Mouse (Mus musculus): ENCODE results near the gene Hgd.

Gene Hgd

DNA sequence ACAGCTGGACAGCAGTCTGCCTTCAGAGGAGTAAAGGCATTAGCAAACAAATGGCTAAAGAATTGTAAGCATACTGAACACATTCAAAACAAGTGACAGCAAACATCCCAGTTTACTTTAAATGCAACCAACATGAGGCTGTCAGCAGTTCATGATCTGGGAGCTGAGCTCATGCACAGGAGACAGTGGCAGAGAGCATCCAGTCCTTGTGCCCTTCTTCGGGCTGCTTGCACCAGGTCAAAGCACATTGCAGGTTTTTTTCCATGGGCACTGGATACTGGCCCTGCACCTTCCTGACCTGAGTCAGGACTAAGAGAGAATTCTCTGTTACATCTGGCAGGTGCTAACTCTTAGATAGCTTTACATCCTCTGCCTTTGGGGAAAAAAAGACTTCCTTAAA, 362 bp upstream of the Hgd start:
- DNase-seq (ENCODE audit: extremely low read depth, low read depth, low spot score) = no peak

DNA sequence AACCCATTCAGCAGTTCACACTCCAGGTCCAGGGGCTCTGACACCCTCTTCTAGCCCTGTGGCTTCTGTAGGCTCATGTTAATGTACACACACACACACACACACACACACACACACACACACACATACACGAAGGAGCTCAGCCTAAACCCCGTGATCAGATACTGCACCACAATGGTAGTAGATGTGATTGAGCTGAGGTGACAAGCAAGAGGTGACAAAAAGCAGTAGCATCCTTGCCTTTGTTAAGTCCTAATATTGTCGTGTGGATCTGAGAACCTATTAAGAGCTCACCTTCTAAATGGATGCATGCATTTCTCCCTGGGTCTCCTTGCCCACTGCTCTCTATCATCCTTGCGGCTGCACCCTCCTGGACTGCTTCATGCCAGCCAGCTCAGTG, 698 bp downstream of the Hgd start:
- DNase-seq (ENCODE audit: extremely low read depth, low read depth, low spot score) = no peak

DNA sequence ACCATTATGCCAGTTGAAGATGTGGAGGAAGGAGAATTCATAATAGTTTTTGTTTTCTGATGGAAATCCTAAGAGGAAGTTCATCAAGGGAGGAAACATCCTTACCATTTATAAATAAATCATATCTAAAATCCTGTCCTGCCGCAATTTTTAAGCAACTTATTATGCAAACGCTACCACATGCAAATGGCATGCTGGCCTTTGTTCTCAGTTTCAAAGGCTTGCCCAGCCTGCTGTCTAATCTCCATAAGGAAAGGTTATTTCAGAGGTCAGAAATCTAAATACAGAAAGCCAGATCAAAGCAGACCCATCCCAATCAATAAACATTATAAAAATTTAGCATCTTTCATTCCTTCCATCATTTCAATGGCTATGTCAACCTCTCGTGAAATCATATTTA, 1.9 kb downstream of the Hgd start:
- DNase-seq (ENCODE audit: extremely low read depth, low read depth, low spot score) = no peak

DNA sequence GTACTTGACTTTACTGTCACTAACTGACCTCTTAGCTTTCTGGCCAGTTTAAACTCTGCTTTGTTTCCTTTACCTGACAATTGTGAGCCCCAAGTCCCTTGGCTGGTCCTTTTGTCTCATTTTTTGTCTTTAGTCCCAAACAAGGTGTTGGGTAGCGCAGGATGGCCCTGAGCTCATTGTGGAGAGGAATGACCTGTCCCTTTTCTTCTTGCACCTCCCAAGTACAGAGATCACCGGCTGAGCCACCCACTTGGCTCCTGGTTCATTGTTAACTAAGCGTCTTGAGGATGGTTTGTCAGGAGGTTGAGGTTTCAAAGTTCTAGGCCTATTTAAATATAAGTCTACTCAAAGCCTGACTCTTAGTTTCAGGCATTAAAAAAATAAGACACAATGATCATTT, 3.4 kb downstream of the Hgd start:
- no peak for DNase-seq (ENCODE audit: extremely low read depth, low read depth, low spot score)

DNA sequence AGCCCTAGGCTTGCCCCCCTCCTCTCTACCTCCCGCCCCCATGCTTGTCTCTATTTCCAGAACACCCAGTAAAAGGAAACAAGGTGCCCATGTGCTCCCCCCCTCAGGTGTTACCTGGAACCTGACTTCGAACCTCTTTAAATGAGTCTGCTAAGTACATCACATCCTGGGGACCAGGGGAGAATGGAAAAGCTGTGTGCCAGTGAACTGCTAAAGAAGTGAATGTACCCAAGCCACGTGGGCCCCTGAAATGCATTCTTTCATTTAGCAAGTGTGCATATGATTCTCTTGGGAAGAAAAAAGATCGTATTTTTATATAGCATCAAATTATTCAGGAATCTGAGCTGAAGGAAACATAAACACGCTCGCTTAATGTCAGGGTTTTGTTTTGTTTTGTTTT, 3.8 kb downstream of the Hgd start:
- no peak for DNase-seq (ENCODE audit: extremely low read depth, low read depth, low spot score)

DNA sequence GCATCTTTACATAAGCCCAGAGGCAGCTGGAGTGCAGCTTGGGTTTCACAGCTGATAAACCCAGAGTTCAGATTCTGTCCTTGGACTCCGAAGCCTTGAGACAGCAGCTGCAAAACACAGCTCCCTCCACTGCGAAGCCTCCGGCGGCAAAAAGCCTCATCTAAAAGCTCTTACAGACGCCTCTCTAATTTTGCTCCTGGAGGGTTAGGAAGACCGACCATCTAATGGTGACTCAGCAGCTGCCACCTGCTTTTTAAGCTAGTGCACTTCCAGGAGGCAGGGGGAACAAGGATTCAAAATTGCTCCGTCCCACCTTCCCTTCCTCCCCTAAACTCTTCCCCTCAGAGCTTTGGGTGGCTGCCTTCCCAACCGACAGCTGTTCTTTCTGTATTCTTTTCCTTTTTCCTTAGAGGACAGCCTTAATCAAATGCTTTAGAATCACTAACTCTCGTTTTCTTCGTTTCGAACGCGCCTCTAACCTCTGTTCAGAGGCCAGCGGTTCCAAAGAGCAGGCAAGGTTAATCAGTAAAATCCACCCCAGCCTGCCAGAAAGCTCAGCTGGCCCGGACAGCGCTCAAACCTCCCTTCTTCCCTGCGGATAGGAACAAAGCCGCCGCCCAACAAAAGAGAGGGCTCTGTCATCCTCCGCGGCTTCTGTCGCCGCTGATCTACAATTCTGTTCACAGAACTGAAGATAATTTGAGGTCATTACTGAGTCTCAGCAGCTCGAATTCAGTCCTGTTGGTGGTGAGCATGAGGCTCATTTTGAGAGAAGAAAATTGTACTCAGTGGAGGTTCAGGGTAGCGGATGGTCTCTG, 4.5 kb downstream of the Hgd start:
- DNase-seq (ENCODE audit: extremely low read depth, low read depth, low spot score) = no peak

DNA sequence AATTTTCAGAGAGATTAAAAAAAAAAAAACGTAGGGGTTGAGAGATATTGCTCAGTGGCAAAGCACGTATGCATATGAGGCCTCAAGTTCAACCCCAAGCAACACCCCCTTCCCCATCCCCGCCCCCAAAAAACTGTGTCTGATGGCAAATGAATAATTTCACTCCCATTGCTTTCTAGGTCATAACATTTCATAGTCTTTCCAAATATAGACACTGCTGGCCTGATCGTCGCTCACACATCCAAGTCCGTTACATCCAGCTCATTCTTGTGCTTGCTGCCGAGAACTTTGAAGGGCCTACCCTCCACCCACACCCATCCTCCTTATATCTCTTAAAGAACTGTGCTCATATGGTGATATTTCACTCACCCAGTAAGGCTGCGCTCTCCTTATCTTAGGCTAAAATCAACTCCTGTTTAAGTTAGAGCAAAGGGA, 5.2 kb downstream of the Hgd start:
- DNase-seq (ENCODE audit: extremely low read depth, low read depth, low spot score) = no peak

DNA sequence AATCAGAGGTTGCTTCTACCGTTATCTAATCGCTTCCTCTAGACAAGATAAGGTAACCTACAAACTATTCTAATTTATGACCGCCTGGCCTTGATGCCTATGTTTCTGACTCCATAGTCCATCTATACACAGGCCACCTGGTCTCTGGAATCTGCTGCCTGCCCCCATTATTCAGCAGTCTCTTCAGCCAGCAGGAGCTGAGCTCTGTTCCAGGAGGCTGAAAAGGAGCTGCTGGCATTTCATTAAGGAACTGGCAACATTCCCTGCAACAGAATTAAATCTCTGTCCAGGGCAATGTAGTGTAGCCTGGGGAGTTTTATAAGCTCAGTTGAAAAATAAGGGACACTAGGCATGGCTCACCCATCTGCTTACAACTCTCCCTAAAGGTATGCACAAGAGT, 11.0 kb downstream of the Hgd start:
- no peak for DNase-seq (ENCODE audit: extremely low read depth, low read depth, low spot score)

DNA sequence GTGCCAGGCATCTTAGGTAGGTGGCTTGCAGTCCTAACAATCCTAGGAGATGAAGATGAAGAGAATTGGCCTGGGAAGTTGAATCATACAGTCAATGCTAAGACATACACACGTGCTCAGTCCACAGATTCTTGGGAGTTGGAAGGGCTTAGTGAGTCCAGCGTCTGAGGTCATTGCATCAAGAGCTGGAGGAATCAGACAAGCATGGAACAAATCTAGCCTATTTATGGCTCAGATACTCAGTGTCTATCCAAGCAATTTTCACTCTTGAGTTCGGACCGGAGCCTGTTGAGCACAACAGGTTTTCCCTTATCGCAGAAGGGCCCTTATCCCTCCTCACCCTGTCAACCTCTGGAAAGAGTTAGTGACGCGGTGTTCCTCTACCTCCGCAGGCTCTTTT, 11.6 kb downstream of the Hgd start:
- DNase-seq (ENCODE audit: extremely low read depth, low read depth, low spot score) = no peak

DNA sequence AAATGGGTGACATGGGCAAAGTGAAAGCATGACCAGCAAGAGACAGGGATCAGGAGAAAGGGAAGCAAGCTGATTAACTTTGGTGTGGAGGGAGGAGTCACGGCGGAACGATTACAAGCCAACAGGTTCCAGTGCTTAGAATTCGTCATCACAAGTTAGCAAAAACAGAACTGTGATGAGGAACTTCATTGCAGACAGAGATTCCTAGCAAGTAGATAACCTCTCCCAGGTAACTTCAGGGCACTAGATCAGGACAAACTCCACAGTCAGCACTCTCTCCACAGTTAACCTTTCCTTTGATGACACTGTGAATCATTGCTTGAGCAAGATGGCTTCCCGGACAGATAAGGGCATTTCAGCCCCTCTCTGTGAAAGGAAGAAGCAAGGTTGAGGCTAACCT, 17.5 kb downstream of the Hgd start:
- DNase-seq (ENCODE audit: extremely low read depth, low read depth, low spot score) = no peak

DNA sequence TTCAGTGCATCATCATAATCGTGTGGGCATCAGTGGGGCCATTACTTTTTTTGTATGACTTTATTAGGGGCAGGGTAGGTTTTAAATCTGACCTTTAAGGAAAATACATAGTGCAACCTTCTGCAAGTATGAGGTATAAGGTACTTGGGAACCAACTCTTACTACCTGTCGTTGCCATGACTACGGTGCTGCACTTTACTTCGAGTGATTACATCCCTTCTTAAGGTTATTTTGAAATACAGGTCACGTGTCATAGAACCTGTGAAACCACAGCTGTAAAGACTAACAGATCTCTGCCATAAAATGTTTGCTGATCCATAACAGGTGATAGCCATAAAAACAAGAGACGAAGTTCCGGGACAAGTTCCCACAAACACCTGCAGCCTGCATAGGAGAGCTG, 18.5 kb downstream of the Hgd start:
- no peak for DNase-seq (ENCODE audit: extremely low read depth, low read depth, low spot score)

DNA sequence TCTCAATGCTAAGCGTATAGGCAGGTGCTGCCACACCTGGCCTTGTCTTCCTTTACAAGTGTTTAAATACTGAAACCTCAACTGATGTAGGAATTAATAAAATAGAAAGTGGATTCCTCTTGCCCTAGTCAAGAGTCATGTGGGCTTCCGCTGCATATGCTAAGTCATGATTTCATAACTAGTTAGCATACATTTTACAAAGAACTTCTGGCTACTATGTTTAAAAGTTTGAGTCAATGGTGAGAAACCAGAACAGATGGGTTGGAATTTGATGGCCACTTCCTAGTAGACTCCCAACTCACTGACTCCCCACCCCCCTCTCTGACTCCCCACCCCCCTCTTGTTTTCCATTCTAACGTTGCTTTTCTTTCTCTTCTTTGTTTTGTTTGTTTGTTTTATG, 19.4 kb downstream of the Hgd start:
- no peak for DNase-seq (ENCODE audit: extremely low read depth, low read depth, low spot score)

DNA sequence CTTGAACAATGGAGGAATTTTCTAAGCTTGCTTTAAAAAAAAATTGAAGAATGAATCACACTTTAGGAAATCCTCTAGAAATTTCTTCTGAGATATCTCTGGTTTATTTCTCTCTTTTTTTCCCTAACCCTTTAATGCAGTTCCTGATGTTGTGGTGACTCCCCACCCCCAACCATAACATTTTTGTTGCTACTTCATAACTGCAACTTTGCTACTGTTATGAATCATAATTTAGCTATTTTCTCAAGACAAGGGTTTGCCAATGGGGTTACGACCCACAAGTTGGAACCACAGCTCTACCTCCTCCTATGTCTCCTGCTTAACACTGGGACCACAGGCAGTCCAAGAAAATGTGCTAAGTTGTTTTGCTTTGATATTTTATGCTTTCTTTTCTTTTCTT, 23.5 kb downstream of the Hgd start:
- DNase-seq (ENCODE audit: extremely low read depth, low read depth, low spot score) = no peak

DNA sequence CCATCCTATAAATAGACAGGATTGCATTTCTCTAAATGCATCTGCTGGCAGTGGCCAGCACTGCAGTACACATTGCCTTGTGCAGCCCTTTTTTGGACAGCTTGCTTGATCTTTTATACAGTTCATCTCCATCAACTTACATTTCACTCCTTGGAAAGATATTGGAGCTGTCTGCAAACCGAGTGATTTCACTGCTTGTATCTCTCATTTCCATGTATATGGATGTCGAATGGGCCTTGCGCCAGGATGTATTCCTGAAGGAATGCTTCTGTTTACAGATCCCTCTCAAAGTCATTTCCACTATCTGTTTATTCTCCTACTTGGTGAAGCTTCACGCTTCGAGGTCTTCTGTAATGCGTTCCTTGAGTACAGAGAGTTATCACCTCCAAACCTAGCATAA, 24.3 kb downstream of the Hgd start:
- DNase-seq (ENCODE audit: extremely low read depth, low read depth, low spot score) = no peak

DNA sequence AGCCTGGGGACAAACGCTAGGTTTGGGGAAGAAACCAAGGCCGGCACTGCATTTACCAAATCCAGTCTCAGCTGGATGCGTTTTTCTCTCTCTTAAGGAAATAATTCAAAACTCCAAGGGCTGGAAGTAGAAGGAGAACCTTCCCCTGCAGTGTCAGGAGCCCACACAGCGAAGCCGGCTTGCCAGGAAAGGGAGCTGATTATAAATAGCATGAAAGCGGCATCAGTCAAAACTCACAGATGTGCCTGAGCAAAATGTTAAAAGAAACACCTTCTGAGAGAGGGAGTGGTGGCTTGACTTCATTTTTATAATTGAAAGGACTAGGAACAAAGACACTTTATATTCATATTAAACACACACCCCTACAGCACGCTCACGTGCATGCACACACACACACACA, 30.4 kb downstream of the Hgd start:
- no peak for DNase-seq (ENCODE audit: extremely low read depth, low read depth, low spot score)

DNA sequence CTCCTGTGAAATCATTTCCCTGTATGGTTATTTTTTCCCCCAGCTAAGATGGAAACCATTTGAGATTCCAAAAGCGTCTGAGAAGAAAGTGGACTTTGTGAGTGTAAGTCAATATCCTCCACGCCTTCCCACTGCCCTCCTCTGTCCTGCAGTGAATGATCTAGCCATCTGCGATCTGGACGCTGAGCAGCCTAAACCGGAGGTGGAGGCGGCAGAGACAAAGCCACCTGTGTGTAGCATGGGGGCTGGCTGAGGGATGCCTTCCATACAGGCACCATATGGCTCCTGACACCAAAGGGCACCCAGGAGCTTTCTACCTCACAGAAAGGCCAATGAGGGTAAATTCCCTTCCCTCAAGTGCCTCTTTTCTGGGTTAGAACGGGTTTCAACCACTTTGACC, 31.1 kb downstream of the Hgd start:
- no peak for DNase-seq (ENCODE audit: extremely low read depth, low read depth, low spot score)

DNA sequence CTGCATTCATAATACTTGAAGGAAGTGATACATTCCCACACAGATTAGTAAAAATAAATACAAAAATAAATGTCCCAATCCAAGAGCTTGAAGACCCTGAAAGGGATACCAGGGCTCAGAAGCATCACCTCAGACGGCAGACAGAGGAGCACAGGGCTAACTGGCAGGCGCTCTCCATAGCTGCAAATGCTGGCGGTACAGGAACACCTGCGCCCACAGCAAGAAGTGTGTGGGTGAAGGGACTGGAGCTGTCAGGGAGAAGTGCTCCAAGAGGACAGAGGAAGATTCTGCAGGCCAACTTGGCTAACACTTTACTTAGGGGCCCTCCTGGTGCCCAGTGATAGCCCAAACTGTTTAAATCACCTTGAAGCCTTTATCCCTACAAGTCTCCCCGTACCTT, 32.1 kb downstream of the Hgd start:
- DNase-seq (ENCODE audit: extremely low read depth, low read depth, low spot score) = no peak

DNA sequence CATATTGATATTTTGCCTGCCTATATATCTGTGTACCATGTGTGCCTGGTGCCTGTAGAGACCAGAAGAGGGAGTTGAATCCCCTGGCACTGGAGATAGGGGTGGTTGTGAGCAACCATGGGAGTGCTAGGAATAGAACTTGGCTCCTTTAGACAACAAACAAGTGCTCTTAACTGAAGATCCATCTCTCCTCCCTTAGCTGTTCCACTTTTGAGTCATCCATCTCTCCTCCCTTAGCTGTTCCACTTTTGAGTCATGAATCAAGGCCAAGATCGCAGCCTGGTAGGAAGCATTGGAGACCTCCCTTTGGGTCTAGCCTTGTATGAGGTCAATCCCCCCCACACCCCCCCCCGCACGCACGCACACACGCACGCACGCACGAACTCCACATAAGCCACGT, 34.6 kb downstream of the Hgd start:
- DNase-seq (ENCODE audit: extremely low read depth, low read depth, low spot score) = no peak

DNA sequence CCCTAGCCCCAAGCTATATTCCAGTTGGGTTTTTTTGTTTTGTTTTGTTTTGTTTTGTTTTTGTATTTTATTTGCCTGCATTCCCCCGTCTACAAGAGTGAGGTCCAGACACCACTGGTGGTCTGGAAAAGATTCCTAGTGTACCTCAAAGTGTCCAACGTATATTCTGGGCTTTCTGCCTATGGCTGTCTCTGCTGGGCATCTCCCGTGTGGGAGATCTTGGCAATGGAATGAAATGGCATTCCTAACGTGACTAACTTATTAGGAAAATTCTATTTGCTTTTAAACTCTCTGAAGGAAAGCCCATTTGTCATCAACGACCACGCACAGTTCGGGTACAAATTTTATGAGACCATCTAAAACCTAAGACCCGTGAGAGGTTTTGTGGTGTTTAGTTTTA, 35.5 kb downstream of the Hgd start:
- DNase-seq (ENCODE audit: extremely low read depth, low read depth, low spot score) = no peak

DNA sequence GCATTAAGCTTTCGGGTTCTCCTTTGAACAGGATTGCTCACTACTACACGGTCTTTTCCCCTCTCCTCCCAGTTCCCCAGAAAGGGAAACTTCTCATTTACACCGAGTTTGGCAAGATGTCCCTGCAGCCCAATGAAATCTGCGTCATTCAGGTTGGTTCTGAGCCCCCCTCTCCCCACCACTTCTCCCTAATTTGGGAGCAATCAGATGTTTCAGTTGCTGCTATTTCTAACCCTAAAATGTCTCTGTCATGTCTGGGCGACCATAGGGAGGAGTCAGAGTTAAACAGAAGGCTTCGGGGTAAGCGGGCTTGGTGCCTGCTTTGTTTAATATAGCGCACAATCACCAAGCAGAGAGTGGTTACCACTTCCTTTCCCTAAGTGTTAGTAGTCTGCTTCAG, 36.2 kb downstream of the Hgd start:
- DNase-seq (ENCODE audit: extremely low read depth, low read depth, low spot score) = no peak

DNA sequence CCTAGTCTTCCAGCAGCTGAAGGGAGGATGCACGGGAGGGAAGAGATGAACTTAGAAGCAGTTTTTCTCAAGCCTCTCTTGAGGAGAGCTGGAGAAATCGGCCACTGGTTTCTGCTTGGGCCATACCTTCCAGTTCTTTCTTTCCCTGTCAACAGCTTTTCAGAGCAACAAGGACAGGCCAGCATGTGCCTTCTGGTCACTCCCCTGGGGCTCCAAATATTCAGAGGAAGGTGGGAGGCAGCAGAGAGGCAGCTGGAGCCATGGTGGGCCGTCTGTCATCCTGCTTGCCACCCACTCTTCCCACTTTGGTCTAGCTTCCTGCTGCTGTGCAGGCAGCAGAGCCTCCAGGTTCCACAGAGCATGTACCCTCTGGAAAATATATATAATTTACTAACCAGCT, 37.7 kb downstream of the Hgd start:
- no peak for DNase-seq (ENCODE audit: extremely low read depth, low read depth, low spot score)

DNA sequence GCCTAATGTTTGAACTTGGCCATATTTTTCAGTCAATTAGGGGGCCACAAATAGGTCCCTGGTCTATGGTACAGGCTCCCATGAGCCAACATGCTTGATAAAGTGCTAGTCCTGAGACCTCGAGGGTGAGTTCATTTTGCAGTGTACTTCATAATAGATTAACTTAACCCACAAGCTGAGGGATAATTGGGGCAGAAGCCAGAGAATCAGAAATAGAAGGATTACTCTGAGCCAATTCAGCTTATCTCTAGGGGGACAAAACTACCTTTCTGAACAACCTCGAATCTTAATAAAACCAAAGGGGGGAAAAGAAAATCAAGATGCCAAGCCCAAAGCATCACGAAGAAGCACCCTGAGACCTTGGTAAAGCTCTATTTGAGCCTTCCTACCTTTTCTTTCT, 42.5 kb downstream of the Hgd start:
- DNase-seq (ENCODE audit: extremely low read depth, low read depth, low spot score) = no peak

DNA sequence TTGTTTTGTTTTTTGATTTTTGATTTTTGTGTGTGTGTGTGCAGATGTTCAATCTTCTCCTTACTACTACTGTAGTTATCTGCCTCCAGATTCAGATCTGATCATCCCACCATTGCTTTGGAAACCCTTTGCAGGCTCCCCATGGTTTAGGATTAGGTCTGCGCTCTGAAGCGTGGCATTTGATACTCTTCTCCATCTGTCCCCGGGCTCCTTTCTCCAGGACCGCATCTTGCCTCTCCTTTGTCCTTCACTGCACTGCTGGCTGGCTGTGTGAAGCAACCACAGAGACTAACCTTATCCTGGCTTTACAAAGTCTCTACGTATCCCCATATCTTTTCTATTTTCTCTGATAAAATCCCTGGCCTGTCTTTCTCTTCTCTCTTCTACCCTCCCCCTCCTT, 43.0 kb downstream of the Hgd start:
- DNase-seq (ENCODE audit: extremely low read depth, low read depth, low spot score) = no peak
